In genomic region chr10:121946173-121946572, GRCm38 (mm10) we compare ENCODE assay signal across 10 mouse cellular contexts.
DNase-seq lines count a peak whose midpoint lies in the region; ATAC-seq and TF ChIP-seq lines count a peak whose summit lies in the region.
"Had no signal": no experiment of that assay in that cellular context is flagged by ENCODE, and none has a peak within 500 bp of the region (broad histone marks: within the 10 kb centered on the region; RNA-seq: fewer than 3 reads in every experiment).

No protein-coding gene starts in this region.

- H3K27ac ChIP-seq in midbrain, embryonic 14.5 days (replicated peaks; ENCODE audit: low read depth, low read length): no peak overlapping the region
- H3K27ac ChIP-seq in midbrain, embryonic 11.5 days (ENCODE audit: low read depth, low read length): no peak overlapping the region
- no peak overlapping the region for H3K27ac ChIP-seq in liver, postnatal 0 days (ENCODE audit: low read depth)
- H3K27ac ChIP-seq: heart, embryonic 13.5 days; limb, embryonic 12.5 days had no signal

- WGBS in midbrain, embryonic 14.5 days: 92% methylated on average over 8 of the region's 8 CpGs
- 94% methylated on average over 8 of the region's 8 CpGs for WGBS in midbrain, embryonic 11.5 days
- WGBS in liver, postnatal 0 days (ENCODE audit: insufficient replicate concordance): 79% methylated on average over 8 of the region's 8 CpGs

- H3K9ac ChIP-seq in midbrain, embryonic 14.5 days (replicated peaks; ENCODE audit: low read length): no peak overlapping the region
- H3K9ac ChIP-seq in midbrain, embryonic 11.5 days (ENCODE audit: low read length): no peak overlapping the region
- no peak overlapping the region for H3K9ac ChIP-seq in liver, postnatal 0 days (replicated peaks)
- H3K9ac ChIP-seq: heart, embryonic 13.5 days; limb, embryonic 12.5 days had no signal

- no peak for TF ChIP-seq EP300 in liver, postnatal 0 days (IDR thresholded peaks at IDR 0.05; ENCODE audit: low read depth)

- 0 out of 2 replicates have a peak, but pooled peaks cover 3% of the 10 kb centered on the region for H3K9me3 ChIP-seq in midbrain, embryonic 14.5 days (ENCODE audit: control insufficient read depth, low read length)
- H3K9me3 ChIP-seq in midbrain, embryonic 11.5 days (ENCODE audit: control insufficient read depth, low read length): no peaks in the 10 kb centered on the region
- no peaks in the 10 kb centered on the region for H3K9me3 ChIP-seq in liver, postnatal 0 days (ENCODE audit: low read length)
- H3K9me3 ChIP-seq: heart, embryonic 13.5 days; limb, embryonic 12.5 days had no signal

- TF ChIP-seq CTCF in liver, postnatal 0 days (IDR thresholded peaks at IDR 0.05; ENCODE audit: low read depth): no peak

- ATAC-seq in midbrain, embryonic 14.5 days (ENCODE audit: low FRiP score, low TSS enrichment): no peak
- ATAC-seq in midbrain, embryonic 11.5 days (ENCODE audit: low FRiP score): no peak
- ATAC-seq in liver, postnatal 0 days: no peak

- no peak overlapping the region for H3K4me2 ChIP-seq in midbrain, embryonic 14.5 days (ENCODE audit: low read length)
- H3K4me2 ChIP-seq in midbrain, embryonic 11.5 days: no peak overlapping the region
- H3K4me2 ChIP-seq in liver, postnatal 0 days (ENCODE audit: low read depth, low read length): no peak overlapping the region
- H3K4me2 ChIP-seq: heart, embryonic 13.5 days; limb, embryonic 12.5 days had no signal

- no peaks in the 10 kb centered on the region for H3K4me1 ChIP-seq in midbrain, embryonic 14.5 days (ENCODE audit: control insufficient read depth, insufficient read depth, low read length)
- H3K4me1 ChIP-seq in midbrain, embryonic 11.5 days (ENCODE audit: control insufficient read depth, insufficient read depth, low read length): no peaks in the 10 kb centered on the region
- no peaks in the 10 kb centered on the region for H3K4me1 ChIP-seq in liver, postnatal 0 days (ENCODE audit: insufficient read depth)
- H3K4me1 ChIP-seq: limb, embryonic 12.5 days had no signal

- DNase-seq in midbrain, embryonic 14.5 days: peak; percentile 35
- no peak for DNase-seq in midbrain, embryonic 11.5 days (ENCODE audit: low spot score, missing footprints)
- peak; percentile 54 for DNase-seq in fibroblast of lung, adult 2 months (ENCODE audit: low read depth)
- peak; percentile 61 for DNase-seq in left cerebral cortex, adult 11 months (ENCODE audit: low spot score)
- peak; percentile 66 for DNase-seq in right cerebral cortex, postnatal 4 days
- no peak for DNase-seq in testis, postnatal 10 days (ENCODE audit: low spot score)
- no peak for DNase-seq in liver, postnatal 0 days

- H3K27me3 ChIP-seq in midbrain, embryonic 14.5 days (ENCODE audit: control insufficient read depth, insufficient read depth, low read length): no peaks in the 10 kb centered on the region
- no peaks in the 10 kb centered on the region for H3K27me3 ChIP-seq in midbrain, embryonic 11.5 days (ENCODE audit: control insufficient read depth, insufficient read depth, low read length)
- H3K27me3 ChIP-seq in liver, postnatal 0 days (ENCODE audit: insufficient read depth, low read length): no peaks in the 10 kb centered on the region
- H3K27me3 ChIP-seq: heart, embryonic 13.5 days; limb, embryonic 12.5 days had no signal

- no peak overlapping the region for H3K4me3 ChIP-seq in midbrain, embryonic 14.5 days (replicated peaks; ENCODE audit: low read depth, low read length)
- no peak overlapping the region for H3K4me3 ChIP-seq in midbrain, embryonic 11.5 days (ENCODE audit: low read depth, low read length)
- H3K4me3 ChIP-seq in liver, postnatal 0 days (ENCODE audit: low read depth, low read length): no peak overlapping the region
- H3K4me3 ChIP-seq: heart, embryonic 13.5 days; limb, embryonic 12.5 days had no signal

- H3K36me3 ChIP-seq in midbrain, embryonic 14.5 days (ENCODE audit: control insufficient read depth, insufficient read depth, low read length): no peaks in the 10 kb centered on the region
- no peaks in the 10 kb centered on the region for H3K36me3 ChIP-seq in midbrain, embryonic 11.5 days (ENCODE audit: control insufficient read depth, insufficient read depth, low read length)
- H3K36me3 ChIP-seq in liver, postnatal 0 days (replicated peaks; ENCODE audit: insufficient read depth, low read length): no peaks in the 10 kb centered on the region
- H3K36me3 ChIP-seq: G1E; heart, embryonic 13.5 days; limb, embryonic 12.5 days had no signal

Comparison
In these comparisons a context has a peak if more than half of its experiments do, and no peak if none do; other contexts are left out.
1. DNase-seq: peak in midbrain, embryonic 14.5 days (single experiment), fibroblast of lung, adult 2 months (single experiment), left cerebral cortex, adult 11 months (single experiment) and right cerebral cortex, postnatal 4 days (single experiment); none in midbrain, embryonic 11.5 days (single experiment), testis, postnatal 10 days (single experiment) and liver, postnatal 0 days (single experiment).